Mouse (Mus musculus): Measurements from ENCODE around the gene Syt7.

GRCm38 (mm10) chr19:10366116-10366845 is 22.6 kb upstream of the Syt7 start:
- TF ChIP-seq CTCF (IDR thresholded peaks at IDR 0.05; ENCODE audit: control insufficient read depth, insufficient read depth, low read length) (no peak), POLR2A (IDR thresholded peaks at IDR 0.05; ENCODE audit: borderline replicate concordance, control insufficient read depth, low read depth, low read length) (no peak)

Data from bone marrow, adult 2 months (tissue).